Mouse (Mus musculus) bone marrow, adult 2 months (tissue): ENCODE data around the gene Cdk8. TPM values are rescaled to one million over a fixed set of nuclear protein-coding genes. Genes with fewer than 3 reads are reported as not detected.
A peak's percentile ranks its signal among the peaks of the same experiment; 100 is the strongest.

Source experiments
- H3K27ac ChIP-seq: fragments of 200-500 bp; 2 replicates; pipeline ENCODE4 v1.5.1; 2012; ENCODE audit warnings: low read depth, mild to moderate bottlenecking, control low read depth, inconsistent platforms, low read length; ENCODE audit not compliant: control insufficient read depth, poor library complexity, insufficient read depth
- H3K4me1 ChIP-seq: fragments of 200-500 bp; 2 replicates; pipeline ENCODE4 v1.6.1; 2011; ENCODE audit warnings: low read length; ENCODE audit not compliant: control insufficient read depth, insufficient read depth
- H3K4me3 ChIP-seq: fragments of 200-500 bp; replicated peaks from 2 replicates; pipeline ENCODE3; 2011; ENCODE audit warnings: mild to moderate bottlenecking, low read depth, low read length, control low read depth; ENCODE audit not compliant: control insufficient read depth
- CTCF ChIP-seq: fragments of 200-500 bp; IDR thresholded peaks from 2 replicates; pipeline ENCODE4 v1.5.1; 2011; ENCODE audit warnings: low read length, control low read depth; ENCODE audit not compliant: control insufficient read depth, insufficient read depth
- POLR2A ChIP-seq: fragments of 200-500 bp; IDR thresholded peaks from 2 replicates; pipeline ENCODE4 v1.6.1; 2011; ENCODE audit warnings: low read depth, mild to moderate bottlenecking, control low read depth, low read length, borderline replicate concordance; ENCODE audit not compliant: control insufficient read depth
- WGBS: fragments of 180-500 bp; shearing (Covaris S2); methylation state at CpG from one replicate; pipeline ENCODE4 v1.1.7; 2018; 5-methylcytosine and 5-hydroxymethylcytosine counted together
- polyA plus RNA-seq: library from polyadenylated mRNA; stranded (reverse); fragments of >200 nt; gene quantifications from 2 replicates; pipeline ENCODE4 v1.2.4, GENCODE M21; 2011; ENCODE audit warnings: low replicate concordance; ENCODE audit not compliant: missing spikeins, insufficient read depth, insufficient read length

The Cdk8 gene
- polyA plus RNA-seq, 1 experiment = 28.8 TPM

DNA sequence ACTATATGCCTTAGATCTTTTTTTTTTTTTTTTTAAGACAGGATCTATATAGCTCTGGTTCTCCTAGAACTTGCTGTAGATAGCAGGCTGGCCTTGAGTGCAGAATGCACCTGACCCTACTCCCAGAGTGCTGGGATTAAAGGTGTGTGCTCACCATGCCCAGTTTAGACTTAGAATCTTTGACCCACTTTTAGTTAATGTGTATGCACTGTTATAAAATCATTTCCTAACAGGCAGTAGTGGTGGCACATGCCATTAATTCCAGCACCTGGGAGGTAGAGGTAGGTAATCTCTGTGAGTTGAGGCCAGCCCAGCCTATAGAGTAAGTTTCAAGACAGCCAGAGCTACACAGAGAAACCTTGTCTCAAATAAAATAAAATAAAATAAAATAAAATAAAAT is 32.0 kb upstream of the Cdk8 start:
- TF ChIP-seq POLR2A (no peak), CTCF (no peak)
- H3K4me3 ChIP-seq = no peak overlapping the region
- H3K4me1 ChIP-seq = no peaks in the 10 kb centered on the region; the same call in 1 of the 2 replicates
- H3K27ac ChIP-seq = no peak overlapping the region

DNA sequence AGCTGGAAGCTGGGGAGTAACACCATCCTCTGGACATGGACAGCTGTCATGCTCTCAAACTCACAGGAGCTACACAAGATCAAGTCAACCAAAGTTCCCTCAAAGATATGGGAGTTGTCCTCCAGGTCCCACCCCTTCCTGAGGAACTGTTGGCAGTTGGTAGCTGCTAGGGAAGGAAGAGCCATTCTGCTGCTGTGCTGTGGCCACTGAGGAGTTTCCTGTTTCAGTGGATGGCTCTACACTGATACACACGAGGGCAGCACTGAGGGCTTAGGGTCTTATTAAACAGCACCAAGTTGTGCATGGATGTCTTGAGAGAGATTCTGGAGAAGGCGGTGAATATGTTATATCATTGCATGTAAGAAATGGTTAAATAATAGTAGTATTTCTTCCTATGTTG is 31.5 kb upstream of the Cdk8 start:
- Histone ChIP-seq H3K27ac (no peak overlapping the region), H3K4me1 (no peaks in the 10 kb centered on the region; the same call in 1 of the 2 replicates), H3K4me3 (no peak overlapping the region)
- WGBS = 48% methylated on average over 2 of the region's 2 CpGs
- TF ChIP-seq POLR2A = no peak
- TF ChIP-seq CTCF = no peak

DNA sequence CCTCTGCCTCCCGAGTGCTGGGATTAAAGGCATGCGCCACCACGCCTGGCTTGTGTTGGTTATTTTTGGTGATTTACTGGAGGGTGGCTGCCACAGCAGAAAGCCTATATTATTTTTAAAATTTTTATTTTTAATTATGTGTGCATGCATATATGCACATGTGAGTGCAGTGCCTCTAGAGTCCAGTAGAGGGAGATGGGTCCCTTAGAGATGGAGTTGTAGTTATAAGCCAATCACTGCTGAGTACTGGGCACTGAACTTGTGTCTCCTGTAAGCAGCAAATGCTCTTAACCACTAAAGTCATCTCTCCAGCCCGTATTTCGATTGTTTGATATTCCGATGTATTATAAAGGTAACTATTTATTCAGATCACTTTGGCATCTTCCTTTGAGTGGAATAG is 30.4 kb upstream of the Cdk8 start:
- H3K27ac ChIP-seq = no peak overlapping the region

DNA sequence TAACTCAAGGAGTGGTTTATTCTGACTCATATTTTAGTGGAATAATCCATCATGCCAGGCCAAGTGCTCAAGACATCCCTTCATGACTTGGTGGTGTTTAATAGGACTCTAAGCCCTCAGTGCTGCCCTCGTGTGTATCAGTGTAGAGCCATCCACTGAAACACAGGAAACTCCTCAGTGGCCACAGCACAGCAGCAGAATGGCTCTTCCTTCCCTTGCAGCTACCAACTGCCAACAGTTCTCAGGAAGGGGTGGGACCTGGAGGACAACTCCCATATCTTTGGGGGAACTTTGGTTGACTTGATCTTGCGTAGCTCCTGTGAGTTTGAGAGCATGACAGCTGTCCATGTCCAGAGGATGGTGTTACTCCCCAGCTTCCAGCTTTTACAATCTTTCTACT is 27.1 kb upstream of the Cdk8 start:
- H3K4me3 ChIP-seq = no peak overlapping the region
- WGBS = 21% methylated on average over 2 of the region's 2 CpGs
- no peaks in the 10 kb centered on the region; the same call in 1 of the 2 replicates for H3K4me1 ChIP-seq
- TF ChIP-seq CTCF = no peak
- TF ChIP-seq POLR2A = no peak
- H3K27ac ChIP-seq = no peak overlapping the region

More for the DNA sequence above, 30.4 kb upstream of the Cdk8 start:
- 93% methylated on average over 6 of the region's 6 CpGs for WGBS
- H3K4me1 ChIP-seq = no peaks in the 10 kb centered on the region; the same call in 1 of the 2 replicates
- no peak overlapping the region for H3K4me3 ChIP-seq
- no peak for TF ChIP-seq POLR2A
- TF ChIP-seq CTCF = no peak

DNA sequence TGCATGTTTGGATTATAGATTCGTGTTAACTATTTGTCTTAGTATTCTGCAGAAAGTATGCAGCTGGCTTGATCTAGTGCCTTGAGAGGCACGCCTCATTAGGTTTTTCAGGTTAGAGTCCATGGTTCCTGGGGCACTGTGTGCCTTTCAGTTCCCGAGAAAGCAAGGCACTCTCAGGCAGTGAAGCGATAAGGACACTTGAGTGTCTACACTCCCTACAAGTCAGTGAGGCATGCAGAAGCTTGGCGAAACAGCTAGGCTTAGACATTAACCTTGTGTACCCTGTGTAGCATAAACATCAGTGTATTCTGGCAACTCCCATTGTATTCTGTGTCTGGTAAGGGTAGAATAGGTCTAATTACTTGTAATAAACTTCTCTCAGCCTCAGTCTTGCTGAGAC is 25.5 kb upstream of the Cdk8 start:
- Histone ChIP-seq H3K4me3 (no peak overlapping the region), H3K4me1 (no peaks in the 10 kb centered on the region), H3K27ac (no peak overlapping the region)
- WGBS = 85% methylated on average over 5 of the region's 5 CpGs
- TF ChIP-seq CTCF (no peak), POLR2A (no peak)

DNA sequence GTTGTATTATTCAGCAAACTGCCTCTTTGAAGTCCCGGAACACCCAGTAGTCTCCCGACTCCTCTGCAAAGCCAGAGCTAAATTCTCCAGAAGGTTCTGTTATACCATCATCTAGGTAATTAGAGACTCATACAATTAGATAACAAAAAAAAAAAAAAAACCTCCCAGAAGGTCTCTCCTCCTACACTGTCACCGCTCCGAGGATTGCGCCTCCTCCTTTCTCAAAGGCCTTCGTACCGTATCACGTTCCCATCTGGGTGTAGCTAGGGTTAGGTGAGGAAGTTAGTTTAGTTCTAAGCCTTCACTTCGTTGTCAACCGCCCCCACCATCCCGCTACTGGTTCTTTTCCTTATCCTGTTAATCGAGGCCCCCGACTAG is 10.5 kb upstream of the Cdk8 start:
- Histone ChIP-seq H3K4me1 (no peaks in the 10 kb centered on the region), H3K27ac (peak overlapping the region; percentile 77), H3K4me3 (peak overlapping the region; percentile 99)
- 5% methylated on average over 13 of the region's 13 CpGs for WGBS
- TF ChIP-seq CTCF (no peak), POLR2A (no peak)

DNA sequence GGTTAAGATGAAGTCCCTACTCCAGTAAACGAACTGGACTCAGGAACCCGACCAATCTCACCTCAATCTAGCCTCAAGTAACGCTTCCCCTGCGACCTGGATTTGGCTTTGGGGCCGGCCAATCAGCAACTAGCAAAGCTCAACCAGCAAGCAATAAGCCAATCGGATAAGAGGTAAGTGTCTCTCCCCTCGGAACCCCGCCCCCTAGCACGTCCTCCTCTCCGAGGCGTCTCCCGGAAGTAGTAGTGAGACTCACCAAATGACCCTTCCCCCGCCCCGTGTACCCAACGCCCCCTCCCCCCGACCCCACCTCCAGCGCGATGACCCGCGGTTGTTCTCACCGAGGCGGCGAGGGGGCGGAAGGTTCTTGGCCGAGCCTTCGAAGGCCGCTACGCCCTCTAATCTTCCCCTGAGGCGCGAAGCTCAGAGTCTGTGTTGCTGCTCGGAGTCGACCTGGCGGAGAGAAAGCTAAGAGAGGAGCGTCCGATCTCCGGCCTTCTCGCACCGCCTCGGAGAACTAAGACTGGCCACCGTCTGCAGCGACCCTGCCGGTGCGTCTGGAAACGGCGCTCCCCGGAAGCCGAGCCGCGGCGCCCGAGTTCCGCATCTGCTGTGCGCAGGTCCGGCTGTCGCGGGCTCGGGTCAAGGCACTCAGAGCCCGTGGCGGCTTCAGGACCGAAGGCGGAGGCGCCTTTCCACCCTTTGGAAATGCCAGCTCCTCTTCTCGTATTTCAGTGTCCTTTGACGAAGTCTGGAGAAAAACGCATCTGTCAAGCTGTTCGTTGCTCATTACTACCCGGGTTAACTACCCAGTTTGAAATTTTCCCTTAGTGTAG is 9.9 kb upstream of the Cdk8 start, which contains the start of gene Rnf6:
Gene Rnf6 (minus strand): TSS at position 677 of the 836 bp plus-strand sequence.
- WGBS = under 1% methylated on average over 67 of the region's 67 CpGs
- Histone ChIP-seq H3K4me1 (no peaks in the 10 kb centered on the region), H3K4me3 (peak within 1 kb of the TSS; percentile 99), H3K27ac (peak within 1 kb of the TSS; percentile 100)
- no peak for TF ChIP-seq CTCF
- TF ChIP-seq POLR2A = peak; percentile 79; the same call in 1 of the 2 replicates

DNA sequence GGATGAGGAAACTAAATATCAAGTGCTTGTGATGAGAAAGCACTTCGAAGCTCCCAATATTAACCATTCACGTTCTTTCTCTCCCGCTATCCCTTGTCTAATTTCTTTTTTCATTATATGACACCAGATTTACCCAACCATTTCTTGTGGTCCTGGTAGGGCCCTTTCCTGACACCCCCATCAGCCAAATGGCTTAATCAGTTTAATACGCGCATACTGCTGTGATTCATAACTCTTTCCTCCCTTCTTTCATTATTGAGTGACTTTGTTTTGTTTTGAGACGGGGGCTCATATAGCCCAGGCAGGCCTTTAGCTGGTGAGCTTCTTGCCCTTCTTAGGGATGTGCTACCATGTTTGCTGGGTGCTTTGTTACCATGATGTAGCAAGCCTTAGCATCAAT is 9.3 kb upstream of the Cdk8 start:
- 41% methylated on average over 6 of the region's 6 CpGs for WGBS
- Histone ChIP-seq H3K4me3 (peak overlapping the region; percentile 99), H3K4me1 (no peaks in the 10 kb centered on the region), H3K27ac (peak overlapping the region; percentile 100; the same call in 1 of the 2 replicates)
- TF ChIP-seq CTCF = no peak
- TF ChIP-seq POLR2A = no peak
